Mouse (Mus musculus) liver, embryonic 14.5 days (tissue): Measurements from ENCODE around the gene Olfr709-ps1.

Source experiments
- CTCF ChIP-seq: IDR thresholded peaks from 2 replicates; pipeline ENCODE4 v1.5.1; 2016; ENCODE audit warnings: antibody characterized with exemption, low read depth, control low read depth
- EP300 ChIP-seq: IDR thresholded peaks from 2 replicates; pipeline ENCODE4 v1.6.1; 2016; ENCODE audit warnings: antibody characterized with exemption, low read depth

GRCm38 (mm10) chr7:106963837-106964236 is 31.8 kb upstream of the Olfr709-ps1 start, which contains the start of gene Olfr6:
- no peak for TF ChIP-seq CTCF
- no peak for TF ChIP-seq EP300
